Mouse (Mus musculus) CD4-positive, CD25-positive, alpha-beta regulatory T cell, adult 4 months (primary cell): ENCODE measurements around the gene Fcer2a. TPM values are rescaled to one million over a fixed set of nuclear protein-coding genes. Genes with fewer than 3 reads are reported as not detected.
A peak's percentile ranks its signal among the peaks of the same experiment; 100 is the strongest.

Experiments used
- ATAC-seq: one replicate; pipeline ENCODE4 v1.8.0; 2017
- polyA plus RNA-seq, 2 experiments: library from polyadenylated mRNA; unstranded; fragments of 100-300 nt; shearing (Covaris generic); gene quantifications; one replicate each; pipeline ENCODE4 v1.2.1; 2017

Gene Fcer2a
- polyA plus RNA-seq = 10 to 100 TPM in 1 of 2 experiments, under 1 TPM in 1; 0.38 to 12.4 TPM

DNA sequence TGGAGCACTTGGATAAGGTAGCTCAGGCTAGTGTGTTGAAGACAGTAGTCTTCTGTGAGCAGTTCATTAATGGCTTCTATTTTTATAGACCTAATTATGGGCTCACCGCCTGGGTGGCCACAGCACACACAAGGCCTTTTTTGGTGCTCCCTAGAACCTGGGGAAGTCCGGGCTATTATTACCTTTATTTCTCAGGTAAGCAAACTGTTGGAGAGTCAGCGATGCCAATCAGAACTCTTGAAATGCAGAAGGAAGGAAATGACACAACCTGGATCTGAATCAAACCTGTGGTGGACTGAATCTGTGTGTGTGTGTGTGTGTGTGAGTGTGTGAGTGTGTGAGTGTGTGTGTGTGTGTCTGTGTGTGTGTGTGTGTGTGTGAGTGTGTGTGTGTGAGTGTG lies at the start of gene Fcer2a:
TSS of gene Fcer2a (minus strand) at position 55 of the 400 bp plus-strand sequence.
- no peak for ATAC-seq

DNA sequence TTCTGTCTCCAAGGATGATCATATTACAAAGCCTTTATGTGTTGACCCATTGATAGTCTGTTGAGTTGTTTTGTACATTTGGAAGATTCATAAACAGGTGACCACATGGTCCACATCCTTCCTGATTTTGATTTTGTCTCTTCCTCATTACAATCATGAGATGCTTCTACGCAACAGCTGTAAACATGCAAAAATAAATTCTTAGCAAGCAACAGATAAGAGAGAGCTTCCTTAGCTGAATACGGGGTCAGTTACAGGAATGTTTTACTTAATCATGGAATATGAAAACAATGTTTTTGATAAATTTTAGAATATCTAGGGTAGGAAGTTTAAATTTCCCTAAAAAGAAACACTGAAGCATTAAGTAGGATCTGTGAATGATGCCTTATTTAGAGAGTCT lies 43.0 kb upstream of the Fcer2a start:
- ATAC-seq = no peak

GRCm38 (mm10) chr8:3735599-3735998 lies 41.6 kb upstream of the Fcer2a start:
- no peak for ATAC-seq

DNA sequence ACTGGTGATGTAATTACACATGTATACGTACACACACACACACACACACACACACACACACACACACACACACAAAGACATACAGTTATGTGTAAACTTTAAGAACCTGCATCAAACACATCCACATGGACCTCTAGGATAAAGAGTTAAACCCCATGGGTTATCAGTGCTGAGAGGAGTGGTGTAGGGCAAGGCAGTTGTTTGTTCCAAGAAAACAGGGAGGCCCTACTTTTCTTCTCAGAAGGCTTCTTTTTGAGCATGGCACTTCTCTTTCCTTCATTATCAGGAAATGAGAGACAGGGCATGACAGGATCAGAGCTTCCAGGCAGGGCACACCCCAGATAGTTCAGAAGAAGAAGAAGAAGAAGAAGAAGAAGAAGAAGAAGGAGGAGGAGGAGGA lies 40.1 kb upstream of the Fcer2a start:
- ATAC-seq = no peak

GRCm38 (mm10) chr8:3721041-3721440 lies 27.1 kb upstream of the Fcer2a start:
- no peak for ATAC-seq

GRCm38 (mm10) chr8:3720551-3720950 lies 26.6 kb upstream of the Fcer2a start, which contains the start of gene Clec4g:
TSS of gene Clec4g (minus strand) at chr8:3720651.
- no peak for ATAC-seq

DNA sequence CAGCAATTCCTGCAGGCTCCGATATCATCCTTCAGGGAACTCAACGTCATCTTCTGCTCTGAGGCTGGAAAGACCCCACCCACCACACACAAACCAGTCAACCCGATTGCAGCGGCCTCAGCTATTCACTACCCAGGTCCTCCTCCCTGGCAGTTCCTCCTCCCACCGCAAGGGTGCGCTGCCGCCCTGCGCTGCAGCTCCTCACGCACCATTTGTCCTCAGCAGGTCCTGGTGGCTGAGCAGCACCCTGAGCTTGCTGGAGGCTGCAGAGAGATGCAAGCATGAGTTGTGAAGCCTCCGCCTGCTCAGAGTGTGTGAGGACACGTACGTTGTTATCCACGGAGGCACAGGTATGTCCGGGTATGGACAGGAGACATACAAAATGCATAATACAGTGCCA lies 24.6 kb upstream of the Fcer2a start:
- ATAC-seq = peak; percentile 54

DNA sequence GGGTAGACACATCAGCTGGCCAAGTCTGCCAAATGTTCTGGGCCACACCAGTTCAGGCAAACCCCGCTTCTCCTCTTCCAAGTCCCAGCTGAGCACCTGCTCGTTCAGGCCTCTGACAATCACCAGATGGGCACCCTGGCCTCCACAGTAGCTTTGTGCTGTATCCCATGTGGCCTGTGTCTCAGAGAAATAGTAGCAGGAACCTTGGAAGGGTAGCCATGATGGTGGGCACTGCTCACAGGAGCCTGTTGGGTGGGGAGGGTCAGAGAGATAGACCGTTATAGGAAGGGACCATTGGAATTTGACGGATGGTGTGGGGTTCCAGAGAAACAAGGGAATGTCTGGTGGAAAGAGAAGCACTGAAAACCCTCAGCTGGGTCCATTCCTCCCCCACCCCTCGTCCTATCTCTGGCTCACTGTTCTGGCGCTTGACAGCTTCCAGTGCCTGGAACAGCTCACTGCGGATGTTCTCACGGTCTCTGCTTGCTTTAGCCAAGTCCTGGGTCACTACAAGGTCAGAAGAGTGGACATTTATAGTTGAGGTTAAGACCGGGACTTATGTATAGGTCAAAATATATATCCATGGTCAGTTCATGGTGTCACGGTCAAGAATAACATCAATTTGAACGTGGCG lies 23.5 kb upstream of the Fcer2a start:
- no peak for ATAC-seq

DNA sequence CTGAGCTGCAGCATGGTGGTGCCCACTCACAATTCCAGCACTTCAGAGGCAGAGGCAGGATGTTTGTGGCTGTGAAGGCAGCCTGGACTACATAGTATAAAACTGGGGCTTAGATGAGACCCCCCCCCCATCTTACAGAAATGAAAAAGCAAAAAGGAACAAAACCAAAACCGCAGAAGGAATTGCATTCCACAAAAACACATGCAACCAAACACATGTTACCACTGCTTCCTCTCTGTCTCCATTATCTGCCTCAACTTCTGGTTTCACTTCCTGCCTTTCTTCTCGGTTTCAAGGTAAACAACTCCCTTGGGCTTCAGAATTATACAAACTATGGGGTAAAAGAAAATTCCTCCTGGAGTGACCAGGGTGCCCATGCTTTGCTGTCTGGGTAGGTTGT lies 17.7 kb upstream of the Fcer2a start:
- ATAC-seq = no peak

- ATAC-seq = no peak
Measured at GRCm38 (mm10) chr8:3710312-3710711, 16.3 kb upstream of the Fcer2a start.

DNA sequence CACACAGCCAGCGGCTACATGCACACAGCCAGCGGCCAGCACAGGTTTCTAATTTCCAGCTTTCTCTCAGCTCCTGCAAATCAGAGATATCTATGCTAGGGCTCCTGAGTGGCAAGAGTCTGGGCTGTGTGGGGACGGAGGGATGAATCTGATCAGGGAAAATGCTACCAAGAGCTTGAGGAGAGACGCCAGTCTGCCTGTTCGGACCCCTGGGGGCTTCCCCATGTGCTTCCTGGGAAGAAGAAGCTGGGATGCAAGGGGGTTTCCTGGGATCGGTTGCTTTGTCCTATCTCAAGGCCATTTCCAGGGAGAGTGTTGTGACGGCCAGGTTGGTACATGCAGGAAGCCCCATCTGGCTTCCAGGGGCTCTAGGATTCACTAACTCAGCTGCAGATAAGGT lies 13.6 kb upstream of the Fcer2a start:
- ATAC-seq = no peak

- ATAC-seq = no peak
Measured at GRCm38 (mm10) chr8:3705711-3706110, 11.7 kb upstream of the Fcer2a start.

DNA sequence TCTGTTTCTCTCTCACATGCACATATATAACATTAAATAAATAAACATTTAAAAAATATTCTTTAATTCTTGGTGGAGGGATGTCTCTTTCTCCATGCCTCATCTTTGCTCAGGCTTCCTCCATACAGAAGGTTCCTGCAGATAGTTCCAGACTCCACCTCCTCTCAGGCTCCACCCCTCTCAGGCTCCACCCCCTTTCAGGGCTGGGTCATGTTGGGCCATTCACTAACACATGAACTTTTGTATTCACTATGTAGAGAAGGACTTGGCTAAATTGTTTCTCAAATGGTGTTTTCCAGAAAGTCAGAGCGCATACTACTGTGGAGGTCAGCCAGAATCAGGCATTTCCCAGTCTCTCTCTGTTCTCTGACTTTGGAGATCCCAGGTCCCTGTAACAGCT lies 7.5 kb upstream of the Fcer2a start:
- no peak for ATAC-seq

- no peak for ATAC-seq
Measured at GRCm38 (mm10) chr8:3690774-3691173, 3.2 kb downstream of the Fcer2a start.

GRCm38 (mm10) chr8:3687537-3687936 lies 6.4 kb downstream of the Fcer2a start:
- ATAC-seq = no peak

GRCm38 (mm10) chr8:3685422-3685821 lies 8.6 kb downstream of the Fcer2a start:
- no peak for ATAC-seq

- ATAC-seq = no peak
Measured at GRCm38 (mm10) chr8:3684530-3684929, 9.4 kb downstream of the Fcer2a start.

- ATAC-seq = no peak
Measured at GRCm38 (mm10) chr8:3683408-3684176, 10.4 kb downstream of the Fcer2a start.

DNA sequence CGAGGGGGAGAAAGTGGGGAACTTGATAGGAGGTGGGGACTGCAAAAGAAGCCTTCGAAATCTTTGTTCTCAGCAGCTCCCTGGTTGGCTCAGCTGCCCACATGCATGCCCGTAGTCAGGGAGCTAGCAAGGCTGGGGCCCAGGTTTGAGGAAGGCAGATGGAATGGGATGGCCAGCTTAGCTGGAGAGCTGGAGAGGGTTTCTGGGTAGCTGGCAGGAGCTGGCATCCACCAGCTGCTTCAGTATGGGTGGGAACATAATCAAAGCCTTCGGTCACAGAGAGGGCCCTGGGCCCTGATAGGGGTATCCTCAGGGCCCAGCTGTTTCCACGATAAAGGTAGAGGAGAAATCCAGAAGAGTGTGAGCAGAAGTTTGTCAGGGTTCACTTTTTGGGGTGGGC lies 11.5 kb downstream of the Fcer2a start:
- no peak for ATAC-seq

DNA sequence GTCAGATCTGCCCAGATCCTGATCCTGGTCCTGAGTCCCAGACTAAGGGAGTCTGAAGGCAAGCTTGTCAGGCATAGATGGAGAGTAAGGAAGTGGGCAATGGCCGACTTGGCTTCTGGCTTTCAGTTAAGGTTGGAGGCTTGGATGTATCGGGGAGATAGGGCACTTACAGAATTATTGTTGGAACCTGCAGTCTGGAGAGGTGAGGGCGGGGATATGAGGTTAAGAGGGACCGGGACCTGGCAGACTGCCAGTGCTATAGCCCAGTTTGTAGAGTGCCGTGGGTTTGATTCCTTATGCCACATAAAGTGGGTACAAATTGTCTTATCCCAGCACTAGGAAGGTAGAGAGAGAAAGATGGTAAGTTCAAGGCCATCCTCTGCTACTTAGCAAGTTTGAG lies 14.3 kb downstream of the Fcer2a start:
- no peak for ATAC-seq

DNA sequence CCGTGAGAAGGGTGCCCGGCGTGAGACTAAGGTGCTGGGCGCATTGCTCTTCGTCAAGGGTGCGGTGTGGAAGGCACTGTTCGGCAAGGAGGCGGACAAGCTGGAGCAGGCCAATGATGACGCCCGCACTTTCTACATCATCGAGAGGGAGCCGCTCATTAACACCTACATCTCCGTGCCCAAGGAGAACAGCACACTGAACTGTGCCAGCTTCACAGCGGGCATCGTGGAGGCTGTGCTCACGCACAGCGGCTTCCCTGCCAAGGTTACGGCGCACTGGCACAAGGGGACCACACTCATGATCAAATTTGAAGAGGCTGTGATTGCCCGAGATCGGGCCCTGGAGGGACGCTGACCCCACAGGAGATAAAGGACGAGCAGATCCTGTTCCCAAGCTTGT lies 14.7 kb downstream of the Fcer2a start:
- ATAC-seq = no peak

GRCm38 (mm10) chr8:3678831-3679230 lies 15.1 kb downstream of the Fcer2a start:
- no peak for ATAC-seq

- ATAC-seq = no peak
Measured at GRCm38 (mm10) chr8:3676993-3677579, 16.9 kb downstream of the Fcer2a start.
